In genomic region chr11:117425927-117426326, GRCm38 (mm10) we compare ENCODE assay signal across 9 mouse cellular contexts. TPM values are rescaled to one million over a fixed set of nuclear protein-coding genes. Genes with fewer than 3 reads are reported as not detected.
DNase-seq lines count a peak whose midpoint lies in the region; ATAC-seq and TF ChIP-seq lines count a peak whose summit lies in the region.
"Had no signal": no experiment of that assay in that cellular context is flagged by ENCODE, and none has a peak within 500 bp of the region (broad histone marks: within the 10 kb centered on the region; RNA-seq: fewer than 3 reads in every experiment).

No protein-coding gene starts in this region.

- 28% methylated on average over 12 of the region's 12 CpGs for WGBS in lung, embryonic 16.5 days
- WGBS in midbrain, embryonic 15.5 days = 36% methylated on average over 12 of the region's 12 CpGs

- no peak for TF ChIP-seq POLR2A in MEL (IDR thresholded peaks at IDR 0.05; ENCODE audit: control insufficient read depth in 1 of 2, insufficient read depth in 1 of 2, low read depth in 1 of 2, low read length in 2 of 2, poor library complexity in 1 of 2)

- ATAC-seq in lung, embryonic 16.5 days (ENCODE audit: low read depth) = peak; percentile 47; the same call in 1 of the 2 replicates
- peak; percentile 61 for ATAC-seq in granulocyte monocyte progenitor cell, adult 5-6 weeks (replicated peaks; ENCODE audit: poor library complexity, severe bottlenecking)
- 0 out of 2 replicates have a peak, but pooled peaks have one; percentile 30 for ATAC-seq in midbrain, embryonic 15.5 days (replicated peaks)
- no peak for ATAC-seq in frontal cortex, adult (ENCODE audit: low TSS enrichment)

- TF ChIP-seq RAD21 in MEL (IDR thresholded peaks at IDR 0.05; ENCODE audit: low read depth, low read length) = no peak

- H3K36me3 ChIP-seq in lung, embryonic 16.5 days (ENCODE audit: control insufficient read depth, insufficient read depth, low read length) = no peaks in the 10 kb centered on the region
- no peaks in the 10 kb centered on the region for H3K36me3 ChIP-seq in MEL (ENCODE audit: control insufficient read depth in 1 of 2, insufficient read depth in 2 of 2, low read length in 2 of 2)
- no peaks in the 10 kb centered on the region for H3K36me3 ChIP-seq in midbrain, embryonic 15.5 days (replicated peaks)

- no peaks in the 10 kb centered on the region; the same call in 1 of the 2 replicates for H3K9me3 ChIP-seq in lung, embryonic 16.5 days (ENCODE audit: control insufficient read depth, low read length)
- H3K9me3 ChIP-seq in MEL (replicated peaks; ENCODE audit: insufficient read depth, low read length) = no peaks in the 10 kb centered on the region
- no peaks in the 10 kb centered on the region for H3K9me3 ChIP-seq in midbrain, embryonic 15.5 days

- TF ChIP-seq CTCF in MEL (IDR thresholded peaks at IDR 0.05 in 2 of 3, conservative IDR thresholded peaks at IDR 0.05 in 1 of 3; ENCODE audit: control insufficient read depth in 1 of 3, insufficient read depth in 1 of 3, low read depth in 2 of 3, low read length in 3 of 3, poor library complexity in 1 of 3, severe bottlenecking in 1 of 3) = no peak

- H3K4me3 ChIP-seq in lung, embryonic 16.5 days (ENCODE audit: low read length) = no peak overlapping the region
- H3K4me3 ChIP-seq in MEL (ENCODE audit: control insufficient read depth in 1 of 2, insufficient read depth in 1 of 2, low read depth in 2 of 2, low read length in 2 of 2) = no peak overlapping the region
- H3K4me3 ChIP-seq in midbrain, embryonic 15.5 days = no peak overlapping the region

- TF ChIP-seq EP300 in MEL (IDR thresholded peaks at IDR 0.05; ENCODE audit: low read depth in 1 of 2, low read length in 2 of 2) = no peak

- no peaks in the 10 kb centered on the region for H3K4me1 ChIP-seq in lung, embryonic 16.5 days (replicated peaks; ENCODE audit: control insufficient read depth, insufficient read depth, low read length)
- H3K4me1 ChIP-seq in MEL (ENCODE audit: control insufficient read depth in 1 of 2, insufficient read depth in 2 of 2, low read length in 2 of 2) = no peaks in the 10 kb centered on the region
- peaks cover 22% of the 10 kb centered on the region; the same call in 1 of the 2 replicates for H3K4me1 ChIP-seq in midbrain, embryonic 15.5 days

- no peaks in the 10 kb centered on the region for H3K79me2 ChIP-seq in MEL (ENCODE audit: control insufficient read depth, insufficient read depth, low read length, poor library complexity)

- H3K27ac ChIP-seq in lung, embryonic 16.5 days (ENCODE audit: low read length) = no peak overlapping the region
- no peak overlapping the region for H3K27ac ChIP-seq in MEL (ENCODE audit: control insufficient read depth, low read depth, low read length)
- H3K27ac ChIP-seq in midbrain, embryonic 15.5 days = no peak overlapping the region

- H3K4me2 ChIP-seq in lung, embryonic 16.5 days (ENCODE audit: low read depth, low read length) = no peak overlapping the region
- no peak overlapping the region for H3K4me2 ChIP-seq in midbrain, embryonic 15.5 days

- H3K9ac ChIP-seq in lung, embryonic 16.5 days (ENCODE audit: low read length) = no peak overlapping the region
- H3K9ac ChIP-seq in MEL (ENCODE audit: control insufficient read depth, low read depth, low read length, poor library complexity, severe bottlenecking) = no peak overlapping the region
- no peak overlapping the region for H3K9ac ChIP-seq in midbrain, embryonic 15.5 days

- intact Hi-C loops in left cerebral cortex, postnatal 36 days (cut with DNase I) = no loop called here

- no peak for DNase-seq in lung, postnatal 25 days (ENCODE audit: low spot score)
- peak; percentile 80 for DNase-seq in MEL (ENCODE audit: low read depth, low spot score)
- no peak for DNase-seq in left cerebral cortex, postnatal 36 days (ENCODE audit: low spot score in 2 of 2)

- H3K27me3 ChIP-seq in lung, embryonic 16.5 days (ENCODE audit: control insufficient read depth, insufficient read depth, low read depth, low read length) = peaks cover 5% of the 10 kb centered on the region; the same call in 1 of the 2 replicates
- peaks cover 0 to 11% of the 10 kb centered on the region in 2 experiments; a peak in 2 of 4 replicates for H3K27me3 ChIP-seq in MEL (ENCODE audit: control insufficient read depth in 1 of 2, insufficient read depth in 2 of 2, low read length in 2 of 2)
- H3K27me3 ChIP-seq in midbrain, embryonic 15.5 days (replicated peaks) = no peaks in the 10 kb centered on the region

TF ChIP-seq in MEL, 35 proteins besides CTCF, POLR2A, EP300 and RAD21:
- no peak for TF ChIP-seq TBP (IDR thresholded peaks at IDR 0.05; ENCODE audit: low read depth, low read length)
- no peak for TF ChIP-seq MAFK (IDR thresholded peaks at IDR 0.05; ENCODE audit: borderline replicate concordance, low read depth, low read length)
- TF ChIP-seq GABPA (IDR thresholded peaks at IDR 0.05; ENCODE audit: low read depth, low read length) = no peak
- no peak for TF ChIP-seq ELF1 (IDR thresholded peaks at IDR 0.05; ENCODE audit: low read depth, low read length)
- TF ChIP-seq USF1 (IDR thresholded peaks at IDR 0.05; ENCODE audit: low read depth, low read length) = no peak
- no peak for TF ChIP-seq ZNF384 (IDR thresholded peaks at IDR 0.05; ENCODE audit: low read depth, low read length)
- TF ChIP-seq ZKSCAN1 (IDR thresholded peaks at IDR 0.05; ENCODE audit: low read depth, low read length) = no peak
- no peak for TF ChIP-seq E2F4 (IDR thresholded peaks at IDR 0.05; ENCODE audit: borderline replicate concordance, low read depth, low read length)
- no peak for TF ChIP-seq RCOR1 (IDR thresholded peaks at IDR 0.05; ENCODE audit: low read depth, low read length)
- no peak for TF ChIP-seq GATA1 (IDR thresholded peaks at IDR 0.05; ENCODE audit: low read depth, low read length)
- no peak for TF ChIP-seq POLR2AphosphoS5 (IDR thresholded peaks at IDR 0.05; ENCODE audit: borderline replicate concordance, low read depth, low read length)

RNA-seq across cellular contexts. Expression of gene Gm11733, which starts 58.2 kb away (rescaled TPM):
- polyA plus RNA-seq in lung, embryonic 16.5 days (2015; fragmentation: Nextera tagmentation; extraction: Ambion mirVana) = not detected in 2 replicates
- not detected in 2 replicates for total RNA-seq in MEL (2012; rRNA removed)
- under 1 TPM in 1 of 2 experiments, not detected in 1; 0.06 TPM for polyA plus RNA-seq in MEL (2012; ENCODE audit: insufficient read depth in 1 of 2, insufficient read length in 2 of 2, low read depth in 1 of 2, low replicate concordance in 2 of 2, missing spikeins in 1 of 2)
- not detected in 2 replicates for total RNA-seq in granulocyte monocyte progenitor cell, adult 5-6 weeks (2014; fragmentation: Nextera tagmentation)
- not detected in 2 replicates for total RNA-seq in granulocyte monocyte progenitor cell, adult 5-6 weeks (2017)
- not detected in 2 replicates for polyA plus RNA-seq in midbrain, embryonic 15.5 days (2015; fragmentation: Nextera tagmentation; extraction: Ambion mirVana)
- under 1 TPM in 1 of 2 experiments, not detected in 1; 0.22 TPM for total RNA-seq in left cerebral cortex, postnatal 36 days (2021)
- total RNA-seq: adrenal gland, postnatal 4 days; heart, postnatal 14 days had no signal
